Mouse (Mus musculus): Measurements from ENCODE around the gene Lsg1. TPM values are rescaled to one million over a fixed set of nuclear protein-coding genes. Genes with fewer than 3 reads are reported as not detected.

The Lsg1 gene
- polyA plus RNA-seq, 1 experiment, result 13.0 TPM

DNA sequence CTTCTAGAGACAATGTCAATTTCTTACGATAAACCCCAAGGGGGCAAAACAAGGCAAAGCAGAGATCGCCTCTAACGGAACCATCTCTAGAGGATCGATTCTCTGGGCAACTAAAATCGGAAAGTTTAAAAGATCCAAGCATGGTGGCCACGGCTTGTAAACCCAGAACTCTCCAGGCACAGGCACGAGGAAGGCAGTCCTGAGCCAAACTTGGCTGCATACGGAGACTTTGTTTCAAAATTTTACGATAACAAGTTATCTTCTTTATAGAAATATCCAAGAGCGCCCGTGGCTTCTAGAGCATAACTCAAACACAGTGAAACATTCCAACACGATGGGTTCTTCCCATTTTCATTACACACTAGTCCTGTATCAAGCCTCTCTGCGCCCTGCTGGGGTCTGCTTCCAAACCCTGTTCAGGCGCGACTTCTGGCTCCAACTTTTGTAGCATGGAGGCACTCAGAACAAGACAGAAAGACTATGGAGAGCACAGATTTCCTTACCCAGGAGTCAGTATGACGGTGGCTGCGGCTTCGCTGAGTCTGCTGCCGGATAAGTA lies 378 bp downstream of the Lsg1 start:
- TF ChIP-seq GATA1 (IDR thresholded peaks at IDR 0.05; ENCODE audit: low read length), result no peak

DNA sequence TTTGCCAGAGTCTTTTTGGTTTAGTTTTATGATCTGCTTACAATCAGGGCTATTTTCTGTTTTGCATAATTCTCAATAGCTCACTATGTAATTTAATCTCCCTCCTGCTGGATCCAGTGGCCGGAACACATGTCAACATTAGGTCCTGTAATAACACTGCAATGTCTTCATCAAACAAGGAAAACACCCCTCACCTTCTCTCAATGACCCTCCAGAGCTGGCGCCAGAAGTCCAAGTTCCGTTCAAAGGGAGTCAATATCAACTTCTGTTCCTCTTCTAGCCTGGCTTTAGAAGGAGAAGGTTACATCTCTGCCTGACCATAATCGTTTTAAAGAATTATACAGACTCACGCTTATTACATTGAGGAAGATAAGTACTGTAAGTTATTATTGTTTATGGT lies 6.6 kb downstream of the Lsg1 start:
- TF ChIP-seq GATA1 (IDR thresholded peaks at IDR 0.05; ENCODE audit: low read length), result no peak

DNA sequence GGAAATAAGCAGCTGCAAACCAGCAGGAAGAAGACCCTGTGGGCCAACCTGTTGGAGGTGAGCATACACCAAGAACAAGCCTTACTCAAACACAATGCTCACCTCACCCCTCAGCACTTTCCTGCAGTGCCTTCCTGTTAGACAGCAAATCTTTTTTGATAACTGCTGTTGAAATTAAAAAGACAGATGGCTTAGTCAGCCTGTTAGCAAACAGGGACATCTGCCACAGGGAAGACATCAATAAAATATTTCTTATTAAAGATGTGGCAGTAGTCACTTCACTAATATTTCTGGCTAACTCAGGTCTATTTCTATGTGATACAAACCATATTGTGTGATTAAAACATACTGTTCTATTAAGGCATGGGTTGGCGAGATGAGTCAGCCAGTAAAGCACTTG lies 11.0 kb downstream of the Lsg1 start:
- TF ChIP-seq GATA1 (IDR thresholded peaks at IDR 0.05; ENCODE audit: low read length), result no peak

DNA sequence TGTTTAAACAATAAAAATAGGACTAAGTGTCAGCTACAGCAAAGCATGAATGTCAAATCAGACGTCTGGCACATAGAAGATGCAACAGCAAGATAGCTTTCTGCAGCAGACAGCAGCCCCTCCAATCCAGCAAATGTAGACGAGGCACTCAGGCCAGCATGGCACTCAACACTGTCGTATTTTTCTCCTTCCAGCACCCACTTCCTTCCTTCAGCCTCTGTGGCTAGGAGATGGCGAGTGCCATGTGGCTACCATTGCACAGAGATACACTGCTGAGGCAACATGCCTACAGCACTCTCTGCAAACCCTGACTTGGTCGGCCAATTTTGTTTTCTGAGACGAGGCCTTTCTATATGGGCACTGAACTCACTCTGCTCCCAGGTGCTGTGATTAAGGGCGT lies 11.6 kb downstream of the Lsg1 start:
- no peak for TF ChIP-seq GATA1 (IDR thresholded peaks at IDR 0.05; ENCODE audit: low read length)

DNA sequence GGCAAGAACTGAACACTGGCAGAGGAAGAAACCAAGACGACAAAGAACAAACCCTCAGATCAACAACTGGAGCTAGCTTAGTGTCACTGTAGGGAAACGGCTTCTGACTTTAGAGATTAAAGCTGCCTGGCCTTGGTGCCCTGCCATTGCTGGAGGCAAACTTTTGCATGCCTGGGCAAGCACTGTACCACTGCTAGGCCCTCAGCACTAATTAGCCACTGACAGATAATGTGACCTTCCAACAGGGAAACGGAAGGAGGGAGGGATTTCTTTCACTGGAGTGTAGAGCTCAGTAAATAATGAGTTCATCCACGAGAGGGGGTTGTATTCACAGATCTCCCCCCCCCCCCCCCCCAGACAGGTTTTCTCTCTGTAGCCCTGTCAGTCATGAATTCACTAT lies 15.2 kb downstream of the Lsg1 start:
- no peak for TF ChIP-seq GATA1 (IDR thresholded peaks at IDR 0.05; ENCODE audit: low read length)

DNA sequence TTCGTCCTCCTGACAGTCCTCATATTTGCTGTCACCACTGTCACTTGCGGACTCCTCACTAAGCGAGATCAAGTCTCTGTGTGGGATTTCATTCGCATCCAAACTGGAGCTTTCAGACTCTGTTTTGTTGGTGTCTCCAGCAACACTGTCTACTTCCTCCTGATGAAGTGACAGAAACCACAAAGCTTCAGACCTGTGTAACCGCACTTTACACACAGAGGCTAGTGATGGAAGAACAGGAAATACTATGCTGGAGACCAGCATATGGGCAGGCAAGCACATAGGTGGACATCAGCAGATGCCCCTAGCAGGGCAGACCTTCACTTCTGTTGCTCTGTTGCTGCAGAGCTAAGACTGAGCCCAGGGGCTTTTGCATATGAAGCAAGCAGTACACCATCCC lies 16.0 kb downstream of the Lsg1 start:
- no peak for TF ChIP-seq GATA1 (IDR thresholded peaks at IDR 0.05; ENCODE audit: low read length)

DNA sequence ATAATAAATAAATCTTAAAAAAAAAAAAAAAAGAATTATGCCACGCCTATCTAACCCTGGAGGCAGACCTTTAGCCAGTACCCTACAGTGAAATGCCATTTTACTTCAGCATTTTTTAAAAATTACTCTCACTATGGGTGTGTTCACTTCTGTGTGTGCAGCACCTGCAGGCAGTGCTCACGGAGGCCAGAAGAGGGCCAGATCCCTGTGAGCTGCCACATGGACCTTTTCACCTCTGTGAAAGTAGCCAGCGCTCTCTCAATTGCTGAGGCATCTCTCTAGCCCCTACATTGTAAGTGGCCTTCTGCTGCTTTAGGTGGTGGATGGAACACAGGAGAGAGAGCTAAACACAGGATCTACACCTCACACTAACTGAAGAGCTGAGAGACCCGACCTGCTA lies 17.2 kb downstream of the Lsg1 start:
- TF ChIP-seq GATA1 (IDR thresholded peaks at IDR 0.05; ENCODE audit: low read length), result no peak

DNA sequence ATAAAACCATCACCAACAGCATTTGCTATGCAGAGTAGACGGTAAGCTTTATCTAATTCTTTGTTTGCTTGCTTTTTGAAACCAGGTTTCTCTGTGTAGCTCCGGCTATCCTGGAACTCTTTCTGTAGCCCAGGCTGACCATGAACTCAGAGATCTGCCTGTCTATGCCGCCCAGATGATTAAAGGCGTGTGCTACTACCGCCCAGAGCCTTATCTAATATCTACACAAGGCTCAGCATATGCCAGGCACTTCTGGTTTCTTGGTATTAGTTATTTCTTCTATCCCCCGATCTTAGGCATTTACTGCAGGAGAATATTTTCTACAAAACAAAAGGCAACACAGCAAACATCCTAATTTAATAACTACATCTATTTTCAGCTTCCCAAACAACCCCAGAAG lies 21.8 kb downstream of the Lsg1 start:
- TF ChIP-seq GATA1 (IDR thresholded peaks at IDR 0.05; ENCODE audit: low read length), result no peak

DNA sequence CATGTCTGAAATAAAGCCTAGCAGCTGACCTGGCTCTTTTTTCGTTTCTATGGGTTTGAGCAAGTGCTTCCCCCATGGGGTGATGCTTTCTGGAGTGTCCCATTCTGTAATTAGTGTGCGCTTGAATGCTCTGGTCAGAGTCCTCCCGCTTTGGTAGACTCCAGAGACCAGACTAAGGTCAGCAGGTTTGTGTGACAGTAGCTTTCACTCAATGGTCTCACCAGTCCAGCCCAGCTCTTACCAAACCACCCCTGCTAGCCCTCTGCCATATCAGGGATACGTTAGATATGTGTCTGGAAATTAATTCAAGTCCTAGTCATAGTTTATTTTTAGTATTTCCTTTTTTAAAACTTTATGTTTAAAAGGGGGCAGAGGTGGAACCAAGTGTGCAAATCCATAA lies 26.8 kb downstream of the Lsg1 start:
- TF ChIP-seq GATA1 (IDR thresholded peaks at IDR 0.05; ENCODE audit: low read length), result no peak

DNA sequence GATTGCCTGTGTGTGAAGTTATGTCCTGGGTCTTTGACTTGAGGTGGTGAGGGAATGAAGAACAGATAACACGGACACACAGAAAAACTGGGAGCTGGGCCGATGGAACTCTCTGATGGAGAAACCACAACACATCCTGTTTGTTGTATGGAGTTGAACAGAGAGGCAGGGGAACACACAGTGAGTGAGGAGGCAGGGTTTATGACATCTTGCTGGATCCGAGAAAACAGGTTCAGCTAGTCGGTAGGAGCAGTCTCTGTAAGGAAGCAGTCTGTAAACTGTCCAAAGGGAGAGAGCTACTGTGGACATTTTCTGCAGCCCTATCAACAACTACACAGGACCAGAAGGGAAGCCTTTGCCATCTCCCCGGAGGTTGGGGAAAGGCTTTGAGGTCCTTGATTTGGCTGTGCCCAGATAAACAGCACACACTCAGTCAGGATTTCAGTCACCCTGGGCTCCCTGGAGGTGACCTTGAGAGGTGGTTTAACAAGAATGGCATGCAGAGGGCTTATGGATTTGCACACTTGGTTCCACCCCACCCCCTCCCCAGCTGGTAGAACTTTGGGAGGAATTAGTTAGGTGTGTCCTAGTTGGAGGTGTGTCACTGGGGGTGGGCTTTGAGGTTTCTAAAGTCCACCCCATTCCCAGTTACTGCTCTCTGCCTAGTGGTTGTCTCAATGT lies 27.9 kb downstream of the Lsg1 start:
- no peak for TF ChIP-seq GATA1 (IDR thresholded peaks at IDR 0.05; ENCODE audit: low read length)

DNA sequence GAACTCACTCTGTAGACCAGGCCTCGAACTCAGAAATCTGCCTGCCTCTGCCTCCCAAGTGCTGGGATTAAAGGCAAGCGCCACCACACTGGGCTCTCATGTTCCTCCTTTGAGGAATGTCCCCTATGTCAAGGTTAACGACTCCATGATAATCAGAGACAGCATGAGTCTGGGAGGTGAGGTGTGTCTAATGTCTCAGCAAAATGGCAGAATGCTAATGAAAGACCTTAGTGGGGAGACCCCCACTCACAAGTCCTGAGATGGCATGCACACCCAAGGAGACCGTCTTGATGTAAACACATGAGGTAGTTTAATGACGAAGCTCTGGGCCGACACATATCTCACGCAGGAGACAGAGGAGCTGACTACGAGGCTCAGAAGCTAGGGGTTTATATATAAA lies 33.3 kb downstream of the Lsg1 start:
- no peak for TF ChIP-seq GATA1 (IDR thresholded peaks at IDR 0.05; ENCODE audit: low read length)

DNA sequence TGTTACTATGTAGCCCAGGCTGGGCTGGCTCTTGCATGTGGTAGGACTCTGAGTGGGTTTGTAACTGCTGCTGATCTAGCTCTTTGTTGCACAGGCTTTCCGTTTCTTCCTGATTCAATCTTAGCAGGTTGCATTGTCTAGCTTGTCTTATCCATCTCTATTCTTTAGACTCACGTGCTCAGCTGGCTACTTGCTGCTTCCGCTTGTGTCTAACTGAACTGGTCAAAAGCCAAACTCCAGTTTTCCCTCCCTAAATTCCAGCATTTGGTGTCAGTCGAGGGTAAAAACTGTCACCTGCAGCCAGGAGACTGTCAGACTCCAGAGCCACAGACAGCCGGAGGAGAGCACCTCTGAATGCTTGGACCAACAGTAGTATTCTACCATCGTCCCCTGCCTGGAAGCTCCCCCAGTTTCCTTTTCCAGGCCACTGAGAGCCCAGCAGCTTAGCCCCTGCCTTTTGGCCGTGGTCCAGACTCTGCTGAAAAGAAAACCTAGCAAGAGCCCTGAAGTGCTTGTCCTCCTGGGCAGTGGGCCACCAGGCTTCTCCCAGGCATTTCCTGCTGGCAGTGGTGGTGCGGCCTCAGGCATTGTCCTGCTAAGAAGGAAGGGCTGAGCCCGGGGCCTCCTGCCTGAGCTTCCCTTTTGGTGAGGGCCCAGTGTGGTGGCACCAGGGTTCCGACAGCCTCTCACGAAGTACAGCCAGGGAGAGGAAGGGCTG lies 34.6 kb downstream of the Lsg1 start:
- TF ChIP-seq GATA1 (IDR thresholded peaks at IDR 0.05; ENCODE audit: low read length), result no peak

DNA sequence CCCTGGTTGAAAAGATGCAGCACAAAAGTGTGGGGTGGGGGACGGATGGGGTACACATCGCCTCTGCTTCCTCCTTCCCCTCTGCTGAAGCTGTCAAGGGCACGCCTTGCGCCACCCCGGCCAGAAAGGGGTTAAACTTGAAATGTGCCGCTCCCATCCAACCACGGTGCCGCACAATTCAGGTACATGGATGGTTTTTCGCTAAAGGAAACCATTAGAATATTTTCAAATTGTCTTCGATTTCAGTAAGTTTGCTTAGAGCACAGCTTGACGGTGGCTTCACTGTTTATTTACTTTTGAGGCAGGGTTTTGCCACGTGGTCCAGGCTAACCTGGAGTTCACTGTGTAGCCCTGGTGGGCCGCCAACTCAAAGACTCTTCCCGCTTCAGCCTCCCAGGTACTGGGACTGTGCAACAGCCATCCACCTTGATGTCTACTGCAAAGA lies 36.6 kb downstream of the Lsg1 start, which contains the start of gene Tmem44:
Gene Tmem44, minus strand, starts transcription at position 95 of the 445 bp plus-strand sequence.
- no peak for TF ChIP-seq GATA1 (IDR thresholded peaks at IDR 0.05; ENCODE audit: low read length)

DNA sequence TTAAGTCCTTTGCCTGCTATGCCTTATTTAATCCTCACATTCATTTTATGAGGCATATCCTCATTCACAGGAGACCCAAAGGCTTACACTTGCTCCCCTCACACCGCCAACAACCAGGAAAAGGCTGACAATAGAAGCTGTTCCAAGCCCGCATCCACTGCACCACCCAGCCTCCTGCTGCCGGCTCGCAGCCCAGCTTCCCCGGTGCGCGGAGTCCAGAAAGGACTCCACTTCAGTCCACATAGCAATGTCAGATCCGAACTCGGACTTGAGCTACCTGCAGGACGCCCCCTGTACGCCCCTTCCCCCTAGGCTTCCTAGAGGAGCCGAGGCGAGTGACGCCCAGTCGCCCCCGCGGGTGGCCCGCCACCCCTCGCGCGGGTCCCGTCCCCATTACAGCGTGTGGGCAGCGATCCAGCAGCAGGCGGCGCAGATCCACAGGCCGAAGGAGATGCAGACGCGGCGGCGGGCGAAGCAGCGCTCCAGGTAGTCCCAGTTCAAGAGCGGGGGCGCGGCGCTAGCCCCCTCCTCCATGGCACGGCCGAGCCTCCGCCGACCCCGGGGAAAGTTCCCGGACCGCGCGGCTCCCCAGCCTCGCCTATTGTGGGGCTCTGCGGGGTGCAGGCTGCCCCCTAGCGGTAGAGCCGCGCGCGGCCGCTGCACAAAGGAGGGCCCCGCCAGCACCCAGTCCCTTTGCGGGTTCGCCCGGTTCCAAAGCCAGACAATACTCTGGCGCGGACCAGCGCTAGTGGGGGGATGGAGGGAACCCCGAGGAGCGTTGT lies 37.2 kb downstream of the Lsg1 start:
- no peak for TF ChIP-seq GATA1 (IDR thresholded peaks at IDR 0.05; ENCODE audit: low read length)

DNA sequence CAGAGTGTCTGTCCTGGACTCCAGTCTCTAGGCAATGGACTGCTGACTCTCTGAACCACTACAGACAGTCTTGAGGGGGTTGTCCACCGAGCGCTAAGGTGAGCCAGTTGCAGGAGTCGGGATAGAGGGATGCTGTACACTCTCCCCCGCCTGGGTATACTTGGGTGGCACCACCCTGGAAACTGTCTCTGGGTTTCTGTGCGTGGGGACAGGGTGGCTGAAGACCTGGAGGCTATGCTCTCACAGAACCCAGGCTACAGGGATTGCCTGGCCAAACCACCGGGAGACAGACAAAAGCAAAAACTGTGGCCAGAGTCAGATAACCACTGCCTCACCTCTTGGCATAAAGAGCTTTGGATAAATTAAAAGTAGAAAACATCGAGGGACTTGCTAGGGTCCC lies 37.9 kb downstream of the Lsg1 start:
- no peak for TF ChIP-seq GATA1 (IDR thresholded peaks at IDR 0.05; ENCODE audit: low read length)

DNA sequence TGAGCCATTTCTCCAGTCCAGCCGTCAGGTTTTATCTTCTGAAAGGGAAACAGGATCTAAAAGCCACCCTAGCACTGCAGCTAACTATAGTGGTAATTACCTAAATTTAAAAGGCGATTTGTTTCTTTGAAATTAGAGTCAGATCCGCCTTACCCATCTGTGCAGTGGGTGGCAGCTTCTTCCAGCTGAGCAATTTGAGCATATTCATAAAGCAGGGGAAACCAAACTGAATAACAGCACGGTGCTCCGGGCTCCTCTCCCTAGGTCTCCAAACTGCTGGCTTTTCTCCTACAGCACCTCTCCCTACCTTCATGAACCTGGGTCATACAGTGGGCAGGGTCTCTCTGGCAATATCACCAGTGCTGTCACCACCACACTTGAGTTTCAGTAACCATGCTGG lies 39.1 kb downstream of the Lsg1 start:
- no peak for TF ChIP-seq GATA1 (IDR thresholded peaks at IDR 0.05; ENCODE audit: low read length)

All from G1E-ER4 (cell line).